Mouse (Mus musculus) adrenal gland, adult 8-10 months (tissue): ENCODE results near the gene Sergef. TPM values are rescaled to one million over a fixed set of nuclear protein-coding genes. Genes with fewer than 3 reads are reported as not detected.

Source experiments
- DNase-seq: peaks from one replicate; pipeline ENCODE4 v3.0.0; 2022
- total RNA-seq, 4 experiments: library from RNA; stranded (reverse); gene quantifications; 2 replicates each; pipeline ENCODE4 v1.2.4; 2022

Sergef gene
- total RNA-seq, 4 experiments from 2014 or later = 29.2 to 47.3 (median 37.2) TPM

GRCm38 (mm10) chr7:46499561-46499960, 140.0 kb downstream of the Sergef start:
- DNase-seq = no peak

GRCm38 (mm10) chr7:46492134-46492678, 147.4 kb downstream of the Sergef start:
- DNase-seq = no peak

- no peak for DNase-seq
These were observed 152.3 kb downstream of the Sergef start for GRCm38 (mm10) chr7:46487354-46487753.

- DNase-seq = no peak
These were observed 152.8 kb downstream of the Sergef start for GRCm38 (mm10) chr7:46486761-46487160.

GRCm38 (mm10) chr7:46484223-46484622, 155.4 kb downstream of the Sergef start:
- no peak for DNase-seq

GRCm38 (mm10) chr7:46483050-46483449, 156.6 kb downstream of the Sergef start:
- DNase-seq = no peak

- DNase-seq = peak; percentile 24
These were observed 157.5 kb downstream of the Sergef start for GRCm38 (mm10) chr7:46482099-46482531.

- DNase-seq = no peak
These were observed 159.8 kb downstream of the Sergef start for GRCm38 (mm10) chr7:46479793-46480192.

- DNase-seq = no peak
These were observed 162.2 kb downstream of the Sergef start for GRCm38 (mm10) chr7:46477456-46477855.

GRCm38 (mm10) chr7:46475464-46475863, 164.1 kb downstream of the Sergef start:
- DNase-seq = peak; percentile 25

GRCm38 (mm10) chr7:46473141-46473540, 166.5 kb downstream of the Sergef start:
- no peak for DNase-seq

GRCm38 (mm10) chr7:46471054-46471737, 168.4 kb downstream of the Sergef start:
- DNase-seq = no peak

- no peak for DNase-seq
These were observed 170.1 kb downstream of the Sergef start for GRCm38 (mm10) chr7:46469542-46469941.

- DNase-seq = no peak
These were observed 173.1 kb downstream of the Sergef start for GRCm38 (mm10) chr7:46466422-46466981.

GRCm38 (mm10) chr7:46463136-46463535, 176.5 kb downstream of the Sergef start:
- no peak for DNase-seq

- DNase-seq = no peak
These were observed 177.3 kb downstream of the Sergef start for GRCm38 (mm10) chr7:46462287-46462686.

- no peak for DNase-seq
These were observed 179.9 kb downstream of the Sergef start for GRCm38 (mm10) chr7:46459605-46460245.

- no peak for DNase-seq
These were observed 180.4 kb downstream of the Sergef start for GRCm38 (mm10) chr7:46459200-46459599.

- DNase-seq = no peak
These were observed 181.7 kb downstream of the Sergef start for GRCm38 (mm10) chr7:46457889-46458288.

GRCm38 (mm10) chr7:46453930-46454679, 185.5 kb downstream of the Sergef start:
- DNase-seq = no peak

- no peak for DNase-seq
These were observed 190.5 kb downstream of the Sergef start for GRCm38 (mm10) chr7:46448922-46449645.
